Mouse (Mus musculus) kidney, postnatal 0 days (tissue): ENCODE results near the gene Lrrc8c. TPM values are rescaled to one million over a fixed set of nuclear protein-coding genes. Genes with fewer than 3 reads are reported as not detected.

Experiments used
- ATAC-seq: fragments of 200-750 bp; cut with Nextera tagmentation; replicated peaks from 2 replicates; pipeline ENCODE4 v1.8.0; 2017; ENCODE audit warnings: low read depth, moderate number of reproducible peaks, moderate TSS enrichment, moderate library complexity; ENCODE audit not compliant: low FRiP score
- DNase-seq: peaks from one replicate; pipeline ENCODE4 v3.0.0-alpha.2; 2016; ENCODE audit warnings: low spot score
- H3K27ac ChIP-seq: fragments of 300-500 bp; sonication (generic); 2 replicates; pipeline ENCODE4 v1.5.1; 2014; ENCODE audit warnings: mild to moderate bottlenecking
- H3K27me3 ChIP-seq: fragments of 300-500 bp; sonication (generic); 2 replicates; pipeline ENCODE4 v1.6.1; 2014; ENCODE audit warnings: low read length, mixed read lengths; ENCODE audit not compliant: insufficient read depth
- H3K36me3 ChIP-seq: fragments of 300-500 bp; sonication (generic); 2 replicates; pipeline ENCODE4 v1.6.1; 2014; ENCODE audit warnings: low read length, mixed read lengths; ENCODE audit not compliant: insufficient read depth
- H3K4me1 ChIP-seq: fragments of 300-500 bp; sonication (generic); replicated peaks from 2 replicates; pipeline ENCODE4 v1.6.1; 2014; ENCODE audit warnings: antibody characterized with exemption, low read length, mixed read lengths; ENCODE audit not compliant: insufficient read depth
- H3K4me2 ChIP-seq: fragments of 300-500 bp; sonication (generic); 2 replicates; pipeline ENCODE4 v1.6.1; 2014; ENCODE audit warnings: mild to moderate bottlenecking, low read length, moderate library complexity, mixed read lengths
- H3K4me3 ChIP-seq: fragments of 300-500 bp; sonication (generic); replicated peaks from 2 replicates; pipeline ENCODE4 v1.5.1; 2014; ENCODE audit warnings: low read depth, low read length
- H3K9ac ChIP-seq: fragments of 300-500 bp; sonication (generic); 2 replicates; pipeline ENCODE4 v1.6.1; 2014; ENCODE audit warnings: low read depth, low read length
- H3K9me3 ChIP-seq: fragments of 300-500 bp; sonication (generic); replicated peaks from 2 replicates; pipeline ENCODE4 v1.6.1; 2016; ENCODE audit warnings: low read length, inconsistent platforms, mixed read lengths
- CTCF ChIP-seq: IDR thresholded peaks from 2 replicates; pipeline ENCODE4 v1.5.1; 2016; ENCODE audit warnings: antibody characterized with exemption, low read depth, mild to moderate bottlenecking, moderate library complexity
- WGBS: fragments of 180-500 bp; shearing (Covaris S2); extraction: QIAGEN DNeasy Blood & Tissue Kit; methylation state at CpG from one replicate; pipeline ENCODE4 v1.1.7; 2014; 5-methylcytosine and 5-hydroxymethylcytosine counted together
- polyA plus RNA-seq: library from polyadenylated mRNA; unstranded; fragments of >200 nt; fragmentation: Nextera tagmentation; extraction: Ambion mirVana; gene quantifications from 2 replicates; pipeline ENCODE4 v1.2.1, GENCODE M21; 2015

Lrrc8c gene
- 14.7 and 14.8 TPM in 2 replicates for polyA plus RNA-seq

- Histone ChIP-seq H3K4me1 (peaks cover 4% of the 10 kb centered on the region; the same call in 1 of the 2 replicates), H3K27ac (peak within 1 kb of the TSS; percentile 73), H3K9me3 (no peaks in the 10 kb centered on the region), H3K4me3 (peak within 1 kb of the TSS; percentile 72), H3K27me3 (no peaks in the 10 kb centered on the region), H3K9ac (peak within 1 kb of the TSS; percentile 78), H3K4me2 (peak within 1 kb of the TSS; percentile 96), H3K36me3 (no peaks in the 10 kb centered on the region)
- ATAC-seq = peak; percentile 90
- peak; percentile 85 for DNase-seq
- under 1% methylated on average over 75 of the region's 93 CpGs for WGBS
- no peak for TF ChIP-seq CTCF
Observed at GRCm38 (mm10) chr5:105519096-105519975, at the start of gene Lrrc8c. Lrrc8c (plus strand) TSS chr5:105519388.

- Histone ChIP-seq H3K4me3 (no peak overlapping the region), H3K9me3 (no peaks in the 10 kb centered on the region), H3K4me1 (no peaks in the 10 kb centered on the region), H3K27ac (no peak overlapping the region), H3K36me3 (no peaks in the 10 kb centered on the region), H3K4me2 (no peak overlapping the region), H3K9ac (no peak overlapping the region), H3K27me3 (no peaks in the 10 kb centered on the region)
- ATAC-seq = no peak
- DNase-seq = no peak
- WGBS = 46% methylated on average over 5 of the region's 5 CpGs
- no peak for TF ChIP-seq CTCF
Observed at GRCm38 (mm10) chr5:105472983-105473705, 46.0 kb upstream of the Lrrc8c start.

GRCm38 (mm10) chr5:105477527-105477926, 41.7 kb upstream of the Lrrc8c start:
- H3K4me1 ChIP-seq = no peaks in the 10 kb centered on the region
- H3K9me3 ChIP-seq = no peaks in the 10 kb centered on the region
- H3K27ac ChIP-seq = no peak overlapping the region
- DNase-seq (no peak), ATAC-seq (no peak)
- 67% methylated on average over 9 of the region's 9 CpGs for WGBS
- no peak overlapping the region for H3K4me3 ChIP-seq
- H3K36me3 ChIP-seq = 0 out of 2 replicates have a peak, but pooled peaks cover 5% of the 10 kb centered on the region
- H3K9ac ChIP-seq = no peak overlapping the region
- no peaks in the 10 kb centered on the region for H3K27me3 ChIP-seq
- TF ChIP-seq CTCF = no peak
- H3K4me2 ChIP-seq = no peak overlapping the region

- H3K36me3 ChIP-seq = 0 out of 2 replicates have a peak, but pooled peaks cover 5% of the 10 kb centered on the region
- no peak overlapping the region for H3K9ac ChIP-seq
- H3K4me3 ChIP-seq = no peak overlapping the region
- ATAC-seq = no peak
- no peak for DNase-seq
- TF ChIP-seq CTCF = no peak
- H3K9me3 ChIP-seq = no peaks in the 10 kb centered on the region
- H3K4me2 ChIP-seq = no peak overlapping the region
- 83% methylated on average over 13 of the region's 13 CpGs for WGBS
- no peaks in the 10 kb centered on the region for H3K4me1 ChIP-seq
- no peaks in the 10 kb centered on the region for H3K27me3 ChIP-seq
- H3K27ac ChIP-seq = no peak overlapping the region
Observed at GRCm38 (mm10) chr5:105479673-105480072, 39.5 kb upstream of the Lrrc8c start.

- H3K27me3 ChIP-seq = no peaks in the 10 kb centered on the region
- no peaks in the 10 kb centered on the region for H3K4me1 ChIP-seq
- ATAC-seq (no peak), DNase-seq (no peak)
- H3K4me3 ChIP-seq = no peak overlapping the region
- no peaks in the 10 kb centered on the region for H3K9me3 ChIP-seq
- WGBS = 90% methylated on average over 17 of the region's 17 CpGs
- H3K4me2 ChIP-seq = no peak overlapping the region
- no peak overlapping the region for H3K27ac ChIP-seq
- 0 out of 2 replicates have a peak, but pooled peaks cover 5% of the 10 kb centered on the region for H3K36me3 ChIP-seq
- H3K9ac ChIP-seq = no peak overlapping the region
- no peak for TF ChIP-seq CTCF
Observed at GRCm38 (mm10) chr5:105480561-105480960, 38.6 kb upstream of the Lrrc8c start.

GRCm38 (mm10) chr5:105483632-105484031, 35.6 kb upstream of the Lrrc8c start:
- DNase-seq (no peak), ATAC-seq (no peak)
- no peak for TF ChIP-seq CTCF
- Histone ChIP-seq H3K9me3 (no peaks in the 10 kb centered on the region), H3K27ac (no peak overlapping the region), H3K4me3 (no peak overlapping the region), H3K4me2 (no peak overlapping the region), H3K27me3 (no peaks in the 10 kb centered on the region), H3K36me3 (0 out of 2 replicates have a peak, but pooled peaks cover 5% of the 10 kb centered on the region), H3K4me1 (no peaks in the 10 kb centered on the region), H3K9ac (no peak overlapping the region)
- WGBS = 72% methylated on average over 2 of the region's 2 CpGs
